Mouse (Mus musculus): ENCODE measurements around the gene Eml3. TPM values are rescaled to one million over a fixed set of nuclear protein-coding genes. Genes with fewer than 3 reads are reported as not detected.

Eml3 gene
- 19.0 and 19.5 TPM in 2 replicates for polyA plus RNA-seq (2014; fragmentation: Nextera tagmentation; extraction: Ambion mirVana)

DNA sequence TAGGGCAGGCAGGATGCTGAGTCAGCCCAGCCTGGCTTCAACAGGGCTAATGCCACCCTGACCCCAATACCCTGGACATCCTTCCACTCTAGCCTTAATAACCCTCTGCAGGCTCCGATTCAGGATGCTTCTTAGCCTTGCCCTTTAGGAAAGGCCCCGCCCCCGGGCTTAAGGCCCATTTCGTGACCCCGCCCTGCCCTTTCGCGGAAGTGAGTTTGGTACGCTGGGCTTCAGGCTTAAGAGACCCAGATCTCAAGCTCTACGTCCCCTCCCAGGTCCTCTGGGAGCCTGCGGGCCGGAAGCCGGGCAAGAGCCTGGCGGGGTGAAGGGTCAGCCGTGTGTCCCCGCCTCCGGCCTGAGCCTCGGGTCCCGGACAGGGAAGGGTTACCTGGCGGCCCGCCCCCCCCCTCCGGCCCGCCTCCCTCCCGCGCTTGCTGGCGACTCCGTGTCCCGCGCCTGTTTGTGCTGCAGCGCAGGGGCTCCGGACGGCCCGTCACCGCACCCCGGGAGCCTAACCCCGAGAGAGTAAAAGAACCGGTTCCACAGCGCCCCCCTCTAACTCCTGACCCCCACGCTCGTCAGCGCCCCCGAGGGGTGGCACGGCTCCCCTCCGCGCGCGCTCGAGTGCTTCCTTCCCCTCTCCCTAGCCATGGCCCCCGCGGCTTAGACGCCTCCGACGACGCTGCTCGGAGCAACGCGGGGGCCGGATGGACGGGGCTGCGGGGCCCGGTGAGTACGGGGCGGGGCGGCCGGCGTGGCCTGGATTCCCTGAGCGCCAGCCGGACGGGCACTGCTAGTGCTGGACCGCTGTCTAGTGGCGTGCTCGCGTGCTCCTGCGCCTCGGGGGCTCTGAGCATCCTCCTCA is at the start of gene Eml3, which contains the start of gene Rom1:
Eml3 (plus strand) TSS at position 329 of the 865 bp plus-strand sequence.
Rom1 (minus strand) TSS at position 133 of the 865 bp plus-strand sequence.
- DNase-seq = peak; percentile 88
- no peaks in the 10 kb centered on the region for H3K27me3 ChIP-seq (ENCODE audit: insufficient read depth, low read length)
- ATAC-seq (ENCODE audit: insufficient read depth) = peak; percentile 84
- peaks cover 48% of the 10 kb centered on the region for H3K36me3 ChIP-seq (ENCODE audit: insufficient read depth)
- TF ChIP-seq CTCF (IDR thresholded peaks at IDR 0.05; ENCODE audit: low read depth) = peak; percentile 55
- WGBS = under 1% methylated on average over 72 of the region's 74 CpGs
- H3K4me3 ChIP-seq (ENCODE audit: low read depth, low read length) = peak within 1 kb of the TSS; percentile 82
- H3K9ac ChIP-seq = peak within 1 kb of the TSS; percentile 79
- H3K4me2 ChIP-seq = peak within 1 kb of the TSS; percentile 82
- H3K27ac ChIP-seq (ENCODE audit: low read depth) = peak within 1 kb of the TSS; percentile 82
- no peaks in the 10 kb centered on the region for H3K9me3 ChIP-seq (ENCODE audit: low read depth, low read length)
- no peaks in the 10 kb centered on the region for H3K4me1 ChIP-seq (ENCODE audit: insufficient read depth)

- H3K27me3 ChIP-seq (ENCODE audit: insufficient read depth, low read length) = no peaks in the 10 kb centered on the region
- no peak for TF ChIP-seq CTCF (IDR thresholded peaks at IDR 0.05; ENCODE audit: low read depth)
- H3K36me3 ChIP-seq (ENCODE audit: insufficient read depth) = peaks cover 15% of the 10 kb centered on the region
- H3K4me3 ChIP-seq (ENCODE audit: low read depth, low read length) = peak within 1 kb of the TSS; percentile 82
- peak within 1 kb of the TSS; percentile 90 for H3K9ac ChIP-seq
- H3K4me2 ChIP-seq = peak within 1 kb of the TSS; percentile 87
- ATAC-seq (ENCODE audit: insufficient read depth) (peak; percentile 97), DNase-seq (peak; percentile 92)
- under 1% methylated on average over 42 of the region's 42 CpGs for WGBS
- no peaks in the 10 kb centered on the region for H3K4me1 ChIP-seq (ENCODE audit: insufficient read depth)
- H3K9me3 ChIP-seq (ENCODE audit: low read depth, low read length) = no peaks in the 10 kb centered on the region
- H3K27ac ChIP-seq (ENCODE audit: low read depth) = peak within 1 kb of the TSS; percentile 83; the same call in 1 of the 2 replicates
Measured at GRCm38 (mm10) chr19:8880311-8881033, 48.9 kb upstream of the Eml3 start, which contains the start of gene Uqcc3. TSS of gene Uqcc3 (minus strand) at chr19:8880923.

- ATAC-seq (ENCODE audit: insufficient read depth) (peak; percentile 43), DNase-seq (no peak)
- Histone ChIP-seq H3K27me3 (ENCODE audit: insufficient read depth, low read length) (no peaks in the 10 kb centered on the region), H3K4me1 (ENCODE audit: insufficient read depth) (no peaks in the 10 kb centered on the region), H3K4me2 (peak overlapping the region; percentile 87), H3K4me3 (ENCODE audit: low read depth, low read length) (peak overlapping the region; percentile 82), H3K36me3 (ENCODE audit: insufficient read depth) (peaks cover 10% of the 10 kb centered on the region), H3K27ac (ENCODE audit: low read depth) (0 out of 2 replicates have a peak overlapping the region, but pooled peaks have one; percentile 83), H3K9me3 (ENCODE audit: low read depth, low read length) (no peaks in the 10 kb centered on the region), H3K9ac (peak overlapping the region; percentile 90)
- TF ChIP-seq CTCF (IDR thresholded peaks at IDR 0.05; ENCODE audit: low read depth) = no peak
- WGBS = 10% methylated on average over 3 of the region's 3 CpGs
Measured at GRCm38 (mm10) chr19:8881034-8881392, 48.3 kb upstream of the Eml3 start.

- H3K9ac ChIP-seq = no peak within 1 kb of the TSS
- H3K4me2 ChIP-seq = no peak within 1 kb of the TSS
- no peak within 1 kb of the TSS for H3K27ac ChIP-seq (ENCODE audit: low read depth)
- DNase-seq = no peak
- no peak for ATAC-seq (ENCODE audit: insufficient read depth)
- no peaks in the 10 kb centered on the region for H3K9me3 ChIP-seq (ENCODE audit: low read depth, low read length)
- H3K27me3 ChIP-seq (ENCODE audit: insufficient read depth, low read length) = no peaks in the 10 kb centered on the region
- TF ChIP-seq CTCF (IDR thresholded peaks at IDR 0.05; ENCODE audit: low read depth) = no peak
- no peaks in the 10 kb centered on the region for H3K4me1 ChIP-seq (ENCODE audit: insufficient read depth)
- no peak within 1 kb of the TSS for H3K4me3 ChIP-seq (ENCODE audit: low read depth, low read length)
- 71% methylated on average over 3 of the region's 3 CpGs for WGBS
- H3K36me3 ChIP-seq (ENCODE audit: insufficient read depth) = no peaks in the 10 kb centered on the region
Measured at GRCm38 (mm10) chr19:8883616-8884015, 45.7 kb upstream of the Eml3 start, which contains the start of the genes Lbhd1 and Gm49403. TSS of gene Lbhd1 (plus strand) at chr19:8883732. TSS of gene Gm49403 (plus strand) at chr19:8883930.

- TF ChIP-seq CTCF (IDR thresholded peaks at IDR 0.05; ENCODE audit: low read depth) = no peak
- no peaks in the 10 kb centered on the region for H3K27me3 ChIP-seq (ENCODE audit: insufficient read depth, low read length)
- WGBS = 59% methylated on average over 1 of the region's 1 CpGs
- H3K9ac ChIP-seq = peak overlapping the region; percentile 89
- H3K27ac ChIP-seq (ENCODE audit: low read depth) = peak overlapping the region; percentile 92
- H3K4me3 ChIP-seq (ENCODE audit: low read depth, low read length) = peak overlapping the region; percentile 71
- no peaks in the 10 kb centered on the region for H3K9me3 ChIP-seq (ENCODE audit: low read depth, low read length)
- DNase-seq (no peak), ATAC-seq (ENCODE audit: insufficient read depth) (no peak)
- peaks cover 21% of the 10 kb centered on the region for H3K36me3 ChIP-seq (ENCODE audit: insufficient read depth)
- H3K4me2 ChIP-seq = peak overlapping the region; percentile 92
- H3K4me1 ChIP-seq (ENCODE audit: insufficient read depth) = no peaks in the 10 kb centered on the region
Measured at GRCm38 (mm10) chr19:8886916-8887584, 42.3 kb upstream of the Eml3 start.

DNA sequence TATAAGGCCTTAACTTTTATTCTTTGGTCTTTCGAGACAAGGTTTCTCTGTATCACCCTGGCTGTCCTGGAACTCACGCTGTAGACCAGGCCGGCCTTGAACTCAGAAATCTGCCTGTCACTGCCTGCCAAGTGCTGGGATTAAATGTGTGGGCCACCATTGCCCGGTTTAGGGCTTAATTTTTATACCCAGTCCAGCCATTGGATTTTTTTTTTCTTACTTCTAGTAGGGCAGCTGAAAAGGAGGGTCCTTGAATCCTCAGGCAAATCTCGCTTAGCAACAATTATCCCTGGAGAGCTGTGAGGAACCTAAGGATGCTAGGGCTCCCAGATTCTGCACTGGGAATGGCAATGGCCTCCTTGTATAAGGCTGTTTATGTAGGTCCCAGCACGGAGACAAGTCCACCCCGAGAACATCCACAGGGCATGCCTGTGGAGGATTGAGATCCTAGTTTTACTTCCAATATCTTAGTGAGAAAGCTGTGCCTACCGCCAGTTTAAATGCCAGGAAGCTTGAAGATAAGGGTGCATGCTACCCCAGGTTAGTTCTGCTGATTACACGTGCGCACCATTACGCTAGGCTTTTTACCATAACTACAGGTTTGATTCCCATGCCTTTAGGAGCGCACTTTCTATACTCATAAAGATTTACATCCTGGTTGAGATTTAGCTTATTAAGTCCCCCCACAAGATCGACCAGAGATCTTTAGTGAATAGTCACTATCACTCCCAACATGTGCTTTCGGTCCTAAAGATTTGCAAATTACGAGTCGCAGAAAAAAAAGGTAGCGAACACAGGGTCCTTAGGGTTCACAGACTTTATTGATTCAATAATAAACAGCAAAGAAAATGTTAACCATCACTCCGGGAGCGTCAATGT is 41.5 kb upstream of the Eml3 start:
- no peak for ATAC-seq (ENCODE audit: insufficient read depth)
- 13% methylated on average over 19 of the region's 19 CpGs for WGBS

More for the DNA sequence above, 41.5 kb upstream of the Eml3 start:
- H3K36me3 ChIP-seq (ENCODE audit: insufficient read depth) = peaks cover 21% of the 10 kb centered on the region
- no peaks in the 10 kb centered on the region for H3K9me3 ChIP-seq (ENCODE audit: low read depth, low read length)
- DNase-seq = peak; percentile 32
- peak overlapping the region; percentile 89 for H3K9ac ChIP-seq
- H3K27me3 ChIP-seq (ENCODE audit: insufficient read depth, low read length) = no peaks in the 10 kb centered on the region
- TF ChIP-seq CTCF (IDR thresholded peaks at IDR 0.05; ENCODE audit: low read depth) = no peak
- no peaks in the 10 kb centered on the region; the same call in 1 of the 2 replicates for H3K4me1 ChIP-seq (ENCODE audit: insufficient read depth)
- H3K4me3 ChIP-seq (ENCODE audit: low read depth, low read length) = peak overlapping the region; percentile 71
- H3K4me2 ChIP-seq = peak overlapping the region; percentile 92
- peak overlapping the region; percentile 92 for H3K27ac ChIP-seq (ENCODE audit: low read depth)

Measured in lung, embryonic 14.5 days (tissue).